Mouse (Mus musculus) ES-Bruce4 (cell line): ENCODE results near the gene St6galnac3.

Source experiments
- CTCF ChIP-seq: IDR thresholded peaks from one replicate; pipeline ENCODE4 v1.8.1; 2011; ENCODE audit warnings: low read depth, low read length
- EP300 ChIP-seq: IDR thresholded peaks from 2 replicates; pipeline ENCODE4 v1.6.1; 2011; ENCODE audit warnings: low read depth, low read length; ENCODE audit not compliant: insufficient read depth

DNA sequence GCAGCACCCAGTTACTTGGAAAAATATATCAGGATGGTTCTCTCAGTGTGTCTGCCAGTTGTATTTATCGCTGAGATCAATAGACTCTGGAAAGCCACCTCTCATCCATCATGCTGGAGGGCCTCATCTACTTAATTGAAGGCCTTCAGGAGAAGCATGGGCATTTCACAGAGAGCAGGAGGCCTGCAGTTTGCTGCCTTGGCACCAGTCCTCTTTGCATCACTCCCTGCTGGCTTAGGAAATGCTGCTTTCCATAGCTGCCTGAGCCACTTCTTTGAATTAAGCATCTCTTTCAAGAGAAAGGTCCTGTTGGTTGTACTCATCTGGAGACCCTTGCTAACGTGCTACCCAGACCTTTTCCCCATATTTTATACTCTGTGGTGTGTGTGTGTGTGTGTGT is 536.8 kb downstream of the St6galnac3 start:
- TF ChIP-seq CTCF, result no peak
- TF ChIP-seq EP300, result no peak
